Mouse (Mus musculus) midbrain, embryonic 14.5 days (tissue): Measurements from ENCODE around the gene Tarbp2. TPM values are rescaled to one million over a fixed set of nuclear protein-coding genes. Genes with fewer than 3 reads are reported as not detected.

Source experiments
- ATAC-seq: fragments of 200-750 bp; cut with Nextera tagmentation; 2 replicates; pipeline ENCODE4 v1.8.0; 2017; ENCODE audit warnings: moderate number of reproducible peaks, moderate library complexity; ENCODE audit not compliant: low FRiP score, low TSS enrichment
- DNase-seq: peaks from one replicate; pipeline ENCODE4 v3.0.0-alpha.2; 2015
- H3K27ac ChIP-seq: fragments of 300-500 bp; sonication (generic); replicated peaks from 2 replicates; pipeline ENCODE4 v1.5.1; 2014; ENCODE audit warnings: mild to moderate bottlenecking, low read depth, low read length, moderate library complexity
- H3K27me3 ChIP-seq: fragments of 300-500 bp; sonication (generic); 2 replicates; pipeline ENCODE4 v1.6.1; 2014; ENCODE audit warnings: low read length, control low read depth, mixed read lengths; ENCODE audit not compliant: control insufficient read depth, insufficient read depth
- H3K36me3 ChIP-seq: fragments of 300-500 bp; sonication (generic); 2 replicates; pipeline ENCODE4 v1.6.1; 2014; ENCODE audit warnings: low read length, control low read depth; ENCODE audit not compliant: control insufficient read depth, insufficient read depth
- H3K4me1 ChIP-seq: fragments of 300-500 bp; sonication (generic); 2 replicates; pipeline ENCODE4 v1.6.1; 2014; ENCODE audit warnings: mild to moderate bottlenecking, antibody characterized with exemption, low read length, control low read depth; ENCODE audit not compliant: control insufficient read depth, insufficient read depth
- H3K4me2 ChIP-seq: fragments of 300-500 bp; sonication (generic); 2 replicates; pipeline ENCODE4 v1.6.1; 2014; ENCODE audit warnings: mild to moderate bottlenecking, low read length, moderate library complexity
- H3K4me3 ChIP-seq: fragments of 300-500 bp; sonication (generic); replicated peaks from 2 replicates; pipeline ENCODE4 v1.5.1; 2014; ENCODE audit warnings: low read depth, low read length
- H3K9ac ChIP-seq: fragments of 300-500 bp; sonication (generic); replicated peaks from 2 replicates; pipeline ENCODE4 v1.6.1; 2014; ENCODE audit warnings: mild to moderate bottlenecking, low read length, moderate library complexity
- H3K9me3 ChIP-seq: fragments of 300-500 bp; sonication (generic); 2 replicates; pipeline ENCODE4 v1.6.1; 2016; ENCODE audit warnings: low read length, control low read depth, mixed read lengths; ENCODE audit not compliant: control insufficient read depth
- WGBS: fragments of 180-500 bp; shearing (Covaris S2); extraction: QIAGEN DNeasy Blood & Tissue Kit; methylation state at CpG from one replicate; pipeline ENCODE4 v1.1.7; 2014; 5-methylcytosine and 5-hydroxymethylcytosine counted together
- polyA plus RNA-seq: library from polyadenylated mRNA; unstranded; fragments of >200 nt; fragmentation: Nextera tagmentation; extraction: Ambion mirVana; gene quantifications from 2 replicates; pipeline ENCODE4 v1.2.1, GENCODE M21; 2014

Tarbp2 gene
- polyA plus RNA-seq, 1 experiment from 2014 or later, result 76.3 TPM

GRCm38 (mm10) chr15:102527936-102528335 is 9.9 kb downstream of the Tarbp2 start:
- no peaks in the 10 kb centered on the region for H3K9me3 ChIP-seq
- no peak overlapping the region for H3K9ac ChIP-seq
- 73% methylated on average over 3 of the region's 3 CpGs for WGBS
- no peak overlapping the region for H3K4me2 ChIP-seq
- no peaks in the 10 kb centered on the region for H3K27me3 ChIP-seq
- H3K36me3 ChIP-seq, result peaks cover 57% of the 10 kb centered on the region
- DNase-seq, result no peak
- H3K4me1 ChIP-seq, result no peaks in the 10 kb centered on the region
- H3K27ac ChIP-seq, result no peak overlapping the region
- ATAC-seq, result no peak
- H3K4me3 ChIP-seq, result no peak overlapping the region

- H3K4me3 ChIP-seq, result no peak overlapping the region
- 90% methylated on average over 1 of the region's 1 CpGs for WGBS
- ATAC-seq (no peak), DNase-seq (no peak)
- no peak overlapping the region for H3K9ac ChIP-seq
- no peaks in the 10 kb centered on the region for H3K4me1 ChIP-seq
- no peaks in the 10 kb centered on the region for H3K27me3 ChIP-seq
- no peak overlapping the region for H3K4me2 ChIP-seq
- no peak overlapping the region for H3K27ac ChIP-seq
- H3K9me3 ChIP-seq, result no peaks in the 10 kb centered on the region
- H3K36me3 ChIP-seq, result peaks cover 61% of the 10 kb centered on the region
Observed at GRCm38 (mm10) chr15:102528396-102528795, 10.4 kb downstream of the Tarbp2 start.

GRCm38 (mm10) chr15:102530566-102530965 is 12.6 kb downstream of the Tarbp2 start:
- no peak overlapping the region for H3K9ac ChIP-seq
- peaks cover 63% of the 10 kb centered on the region for H3K36me3 ChIP-seq
- H3K27me3 ChIP-seq, result no peaks in the 10 kb centered on the region
- no peak for ATAC-seq
- no peaks in the 10 kb centered on the region for H3K9me3 ChIP-seq
- no peak overlapping the region for H3K4me2 ChIP-seq
- no peak for DNase-seq
- WGBS, result 84% methylated on average over 4 of the region's 4 CpGs
- H3K4me1 ChIP-seq, result no peaks in the 10 kb centered on the region
- H3K4me3 ChIP-seq, result no peak overlapping the region
- no peak overlapping the region for H3K27ac ChIP-seq

- peaks cover 72% of the 10 kb centered on the region for H3K36me3 ChIP-seq
- no peaks in the 10 kb centered on the region for H3K4me1 ChIP-seq
- H3K27me3 ChIP-seq, result no peaks in the 10 kb centered on the region
- H3K4me3 ChIP-seq, result no peak overlapping the region
- H3K9me3 ChIP-seq, result no peaks in the 10 kb centered on the region
- ATAC-seq (no peak), DNase-seq (no peak)
- H3K9ac ChIP-seq, result no peak overlapping the region
- WGBS, result 93% methylated on average over 4 of the region's 4 CpGs
- no peak overlapping the region for H3K27ac ChIP-seq
- no peak overlapping the region for H3K4me2 ChIP-seq
Observed at GRCm38 (mm10) chr15:102531586-102531985, 13.6 kb downstream of the Tarbp2 start.

- no peak overlapping the region for H3K4me3 ChIP-seq
- ATAC-seq (no peak), DNase-seq (no peak)
- H3K9ac ChIP-seq, result no peak overlapping the region
- H3K4me2 ChIP-seq, result no peak overlapping the region
- no peaks in the 10 kb centered on the region for H3K9me3 ChIP-seq
- H3K4me1 ChIP-seq, result no peaks in the 10 kb centered on the region
- WGBS, result 89% methylated on average over 3 of the region's 3 CpGs
- peaks cover 78% of the 10 kb centered on the region for H3K36me3 ChIP-seq
- H3K27ac ChIP-seq, result no peak overlapping the region
- no peaks in the 10 kb centered on the region for H3K27me3 ChIP-seq
Observed at GRCm38 (mm10) chr15:102532106-102532900, 14.3 kb downstream of the Tarbp2 start.

GRCm38 (mm10) chr15:102533926-102534325 is 15.9 kb downstream of the Tarbp2 start:
- no peaks in the 10 kb centered on the region for H3K9me3 ChIP-seq
- DNase-seq (no peak), ATAC-seq (no peak)
- H3K27me3 ChIP-seq, result no peaks in the 10 kb centered on the region
- H3K9ac ChIP-seq, result no peak overlapping the region
- H3K27ac ChIP-seq, result no peak overlapping the region
- no peaks in the 10 kb centered on the region for H3K4me1 ChIP-seq
- no peak overlapping the region for H3K4me2 ChIP-seq
- WGBS, result 92% methylated on average over 7 of the region's 7 CpGs
- H3K36me3 ChIP-seq, result peaks cover 71% of the 10 kb centered on the region
- no peak overlapping the region for H3K4me3 ChIP-seq

- H3K4me1 ChIP-seq, result 0 out of 2 replicates have a peak, but pooled peaks cover 5% of the 10 kb centered on the region
- H3K9ac ChIP-seq, result no peak overlapping the region
- no peaks in the 10 kb centered on the region for H3K9me3 ChIP-seq
- DNase-seq, result no peak
- no peak overlapping the region for H3K4me2 ChIP-seq
- H3K27me3 ChIP-seq, result no peaks in the 10 kb centered on the region
- H3K4me3 ChIP-seq, result no peak overlapping the region
- WGBS, result 91% methylated on average over 4 of the region's 4 CpGs
- ATAC-seq, result no peak
- peaks cover 45% of the 10 kb centered on the region for H3K36me3 ChIP-seq
- no peak overlapping the region for H3K27ac ChIP-seq
Observed at GRCm38 (mm10) chr15:102544801-102545200, 26.8 kb downstream of the Tarbp2 start.

- 91% methylated on average over 3 of the region's 3 CpGs for whole genome bisulfite sequencing
- ATAC-seq (no peak), DNase-seq (no peak)
- H3K36me3 ChIP-seq, result peaks cover 37% of the 10 kb centered on the region
- H3K4me1 ChIP-seq, result 0 out of 2 replicates have a peak, but pooled peaks cover 5% of the 10 kb centered on the region
- H3K4me2 ChIP-seq, result no peak overlapping the region
- H3K27me3 ChIP-seq, result no peaks in the 10 kb centered on the region
- no peak overlapping the region for H3K27ac ChIP-seq
- no peak overlapping the region for H3K4me3 ChIP-seq
- no peaks in the 10 kb centered on the region for H3K9me3 ChIP-seq
- H3K9ac ChIP-seq, result no peak overlapping the region
Observed at GRCm38 (mm10) chr15:102546246-102546645, 28.3 kb downstream of the Tarbp2 start.
